Mouse (Mus musculus): ENCODE results near the gene Mr1.

GRCm38 (mm10) chr1:155124397-155124796 lies 22.2 kb downstream of the Mr1 start:
- TF ChIP-seq ZNF384 (IDR thresholded peaks at IDR 0.05; ENCODE audit: low read depth, low read length): no peak
- TF ChIP-seq HCFC1 (IDR thresholded peaks at IDR 0.05; ENCODE audit: borderline replicate concordance, insufficient read depth, low read length): no peak
- TF ChIP-seq CHD2 (IDR thresholded peaks at IDR 0.05; ENCODE audit: low read depth, low read length): no peak
- no peak for TF ChIP-seq MAFK (IDR thresholded peaks at IDR 0.05; ENCODE audit: insufficient read depth, low read depth, low read length)
